8 mouse cellular contexts compared by ENCODE assay signal in the genomic region with DNA sequence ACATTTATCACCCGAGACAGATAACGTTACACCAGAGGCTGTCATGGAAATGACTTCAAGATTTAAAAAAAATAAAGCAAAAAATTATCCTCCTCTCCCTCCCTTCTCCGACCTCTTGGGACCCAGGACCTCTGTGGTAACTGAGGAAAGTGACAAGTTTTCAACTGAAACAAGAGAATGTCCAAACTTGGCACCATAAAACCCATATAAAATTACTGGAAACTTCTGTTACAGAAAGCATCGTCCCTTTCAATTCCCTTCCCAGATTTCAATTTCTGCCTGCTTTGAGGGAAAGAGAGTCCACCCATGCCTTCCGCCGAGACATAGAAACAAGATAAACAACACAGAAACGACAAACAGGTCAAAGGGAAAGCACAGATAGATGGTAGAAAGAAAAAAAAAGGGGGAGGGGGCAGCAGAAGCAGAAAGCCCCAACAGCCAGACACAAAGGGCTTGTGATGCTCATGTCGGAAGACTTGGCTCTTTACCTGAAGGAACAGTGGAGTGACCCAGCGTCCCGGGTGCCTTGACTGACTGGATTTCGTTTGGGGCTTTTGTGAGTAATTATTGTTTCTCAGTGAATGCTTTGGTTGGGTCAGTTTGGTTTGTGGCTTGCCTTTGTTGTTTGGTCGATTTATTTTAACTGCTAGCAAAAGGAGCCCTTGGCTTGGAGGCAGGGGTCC. TPM values are rescaled to one million over a fixed set of nuclear protein-coding genes. Genes with fewer than 3 reads are reported as not detected.
A peak's percentile ranks its signal among the peaks of the same experiment; 100 is the strongest.
DNase-seq lines count a peak whose midpoint lies in the region; ATAC-seq lines count a peak whose summit lies in the region.

No protein-coding gene starts in this region.

- H3K36me3 ChIP-seq in embryonic facial prominence, embryonic 14.5 days (ENCODE audit: control insufficient read depth, insufficient read depth, low read length), result no peaks in the 10 kb centered on the region
- H3K36me3 ChIP-seq in hindbrain, embryonic 15.5 days, result no peaks in the 10 kb centered on the region
- no peaks in the 10 kb centered on the region for H3K36me3 ChIP-seq in midbrain, embryonic 16.5 days (ENCODE audit: control insufficient read depth, insufficient read depth, low read length)

- H3K4me1 ChIP-seq in embryonic facial prominence, embryonic 14.5 days (ENCODE audit: control insufficient read depth, insufficient read depth, low read length), result 0 out of 2 replicates have a peak, but pooled peaks cover 6% of the 10 kb centered on the region
- peaks cover 6% of the 10 kb centered on the region; the same call in 1 of the 2 replicates for H3K4me1 ChIP-seq in hindbrain, embryonic 15.5 days (replicated peaks)
- peaks cover 3% of the 10 kb centered on the region; the same call in 1 of the 2 replicates for H3K4me1 ChIP-seq in midbrain, embryonic 16.5 days (ENCODE audit: control insufficient read depth, insufficient read depth, low read length)

- ATAC-seq in embryonic facial prominence, embryonic 14.5 days (ENCODE audit: low read depth), result no peak
- ATAC-seq in hindbrain, embryonic 15.5 days (ENCODE audit: low FRiP score, low read depth), result no peak
- ATAC-seq in midbrain, embryonic 16.5 days, result no peak

- WGBS in embryonic facial prominence, embryonic 14.5 days, result 13% methylated on average over 12 of the region's 12 CpGs
- 13% methylated on average over 12 of the region's 12 CpGs for WGBS in hindbrain, embryonic 15.5 days
- WGBS in midbrain, embryonic 16.5 days, result 14% methylated on average over 12 of the region's 12 CpGs

- H3K4me2 ChIP-seq in embryonic facial prominence, embryonic 14.5 days (ENCODE audit: low read depth, low read length), result peak overlapping the region; percentile 69
- H3K4me2 ChIP-seq in hindbrain, embryonic 15.5 days, result peak overlapping the region; percentile 72
- peak overlapping the region; percentile 77 for H3K4me2 ChIP-seq in midbrain, embryonic 16.5 days (ENCODE audit: low read length)

- peaks cover 62% of the 10 kb centered on the region for H3K27me3 ChIP-seq in embryonic facial prominence, embryonic 14.5 days (replicated peaks; ENCODE audit: control insufficient read depth, insufficient read depth, low read length)
- H3K27me3 ChIP-seq in hindbrain, embryonic 15.5 days, result no peaks in the 10 kb centered on the region
- no peaks in the 10 kb centered on the region for H3K27me3 ChIP-seq in midbrain, embryonic 16.5 days (ENCODE audit: control insufficient read depth, insufficient read depth, low read depth, low read length)

- peak overlapping the region; percentile 46; the same call in 1 of the 2 replicates for H3K9ac ChIP-seq in embryonic facial prominence, embryonic 14.5 days (ENCODE audit: low read depth, low read length)
- peak overlapping the region; percentile 86 for H3K9ac ChIP-seq in hindbrain, embryonic 15.5 days
- peak overlapping the region; percentile 95 for H3K9ac ChIP-seq in midbrain, embryonic 16.5 days (ENCODE audit: low read depth, low read length)

- DNase-seq in left cerebral cortex, postnatal 4 days, result peak; percentile 24
- DNase-seq in left cerebral cortex, postnatal 36 days (ENCODE audit: low spot score in 2 of 2), result no peak
- DNase-seq in embryonic facial prominence, embryonic 14.5 days (ENCODE audit: low spot score), result no peak
- no peak for DNase-seq in urinary bladder, postnatal 14 days (ENCODE audit: low spot score)
- no peak for DNase-seq in natural killer cell, adult 2 months (ENCODE audit: low spot score in 2 of 2)
- DNase-seq in right cerebral cortex, postnatal 36 days (ENCODE audit: low spot score in 2 of 2), result no peak

- H3K9me3 ChIP-seq in embryonic facial prominence, embryonic 14.5 days (ENCODE audit: control insufficient read depth, low read length), result no peaks in the 10 kb centered on the region
- H3K9me3 ChIP-seq in hindbrain, embryonic 15.5 days, result no peaks in the 10 kb centered on the region
- H3K9me3 ChIP-seq in midbrain, embryonic 16.5 days (replicated peaks; ENCODE audit: control insufficient read depth, low read length, poor library complexity, severe bottlenecking), result no peaks in the 10 kb centered on the region

- intact Hi-C loops in left cerebral cortex, postnatal 4 days (cut with DNase I), result loop anchor here (10.0 kb wide), 2 partner anchors 211 to 1401 kb away; no protein-coding TSS in a partner anchor
- intact Hi-C loops in left cerebral cortex, postnatal 36 days (cut with DNase I), result loop anchor here (5.0 to 10.0 kb wide), 4 partner anchors 47 to 1413 kb away; no protein-coding TSS in a partner anchor

- no peak overlapping the region for H3K27ac ChIP-seq in embryonic facial prominence, embryonic 14.5 days (replicated peaks; ENCODE audit: low read depth, low read length)
- H3K27ac ChIP-seq in hindbrain, embryonic 15.5 days (replicated peaks), result peak overlapping the region; percentile 92
- H3K27ac ChIP-seq in midbrain, embryonic 16.5 days (ENCODE audit: low read length), result peak overlapping the region; percentile 98

- peak overlapping the region; percentile 42 for H3K4me3 ChIP-seq in embryonic facial prominence, embryonic 14.5 days (ENCODE audit: low read depth, low read length)
- H3K4me3 ChIP-seq in hindbrain, embryonic 15.5 days, result peak overlapping the region; percentile 60
- peak overlapping the region; percentile 74 for H3K4me3 ChIP-seq in midbrain, embryonic 16.5 days (ENCODE audit: low read depth, low read length)

RNA-seq across cellular contexts. Expression of a gene that starts 1.8 kb away (rescaled TPM):
- total RNA-seq in left cerebral cortex, postnatal 4 days (2021), result 100 to 1,000 TPM; 459 to 577 TPM
- total RNA-seq in left cerebral cortex, postnatal 36 days (2021), result 100 to 1,000 TPM; 699 to 858 TPM
- 31.5 and 32.7 TPM in 2 replicates for polyA plus RNA-seq in embryonic facial prominence, embryonic 14.5 days (2014; fragmentation: Nextera tagmentation; extraction: Ambion mirVana)
- 42.0 and 54.5 TPM in 2 replicates for polyA plus RNA-seq in hindbrain, embryonic 15.5 days (2015; fragmentation: Nextera tagmentation; extraction: Ambion mirVana)
- 56.9 and 60.3 TPM in 2 replicates for polyA plus RNA-seq in midbrain, embryonic 16.5 days (2015; fragmentation: Nextera tagmentation; extraction: Ambion mirVana)
